Mouse (Mus musculus) heart, embryonic 13.5 days (tissue): ENCODE results near the gene Ank3. TPM values are rescaled to one million over a fixed set of nuclear protein-coding genes. Genes with fewer than 3 reads are reported as not detected.

ENCODE experiments used
- ATAC-seq: fragments of 200-750 bp; cut with Nextera tagmentation; 2 replicates; pipeline ENCODE4 v1.8.0; 2017; ENCODE audit warnings: moderate TSS enrichment; ENCODE audit not compliant: insufficient number of reproducible peaks, low FRiP score, low TSS enrichment; ENCODE audit errors: extremely low read depth
- H3K27ac ChIP-seq: fragments of 300-500 bp; sonication (generic); replicated peaks from 2 replicates; pipeline ENCODE4 v1.5.1; 2015; ENCODE audit warnings: moderate library complexity, mild to moderate bottlenecking, inconsistent platforms
- H3K27me3 ChIP-seq: fragments of 300-500 bp; sonication (generic); replicated peaks from 2 replicates; pipeline ENCODE4 v1.6.1; 2015; ENCODE audit warnings: mild to moderate bottlenecking, inconsistent platforms
- H3K36me3 ChIP-seq: fragments of 300-500 bp; sonication (generic); 2 replicates; pipeline ENCODE4 v1.6.1; 2015; ENCODE audit warnings: mild to moderate bottlenecking, inconsistent platforms
- H3K4me1 ChIP-seq: fragments of 300-500 bp; sonication (generic); 2 replicates; pipeline ENCODE4 v1.6.1; 2015; ENCODE audit warnings: inconsistent platforms
- H3K4me2 ChIP-seq: fragments of 300-500 bp; sonication (generic); 2 replicates; pipeline ENCODE4 v1.6.1; 2015; ENCODE audit warnings: inconsistent platforms, mild to moderate bottlenecking, moderate library complexity
- H3K4me3 ChIP-seq: fragments of 300-500 bp; sonication (generic); 2 replicates; pipeline ENCODE4 v1.5.1; 2015; ENCODE audit warnings: moderate library complexity, mild to moderate bottlenecking, inconsistent platforms
- H3K9ac ChIP-seq: fragments of 300-500 bp; sonication (generic); 2 replicates; pipeline ENCODE4 v1.6.1; 2015; ENCODE audit warnings: inconsistent platforms, mild to moderate bottlenecking, moderate library complexity
- H3K9me3 ChIP-seq: fragments of 300-500 bp; sonication (generic); 2 replicates; pipeline ENCODE4 v1.6.1; 2016; ENCODE audit warnings: inconsistent platforms
- WGBS: fragments of 180-500 bp; shearing (Covaris S2); methylation state at CpG from one replicate; pipeline ENCODE4 v1.1.7; 2015; ENCODE audit warnings: mixed read lengths; 5-methylcytosine and 5-hydroxymethylcytosine counted together
- polyA plus RNA-seq: library from polyadenylated mRNA; unstranded; fragments of >200 nt; fragmentation: Nextera tagmentation; extraction: Ambion mirVana; gene quantifications from 2 replicates; pipeline ENCODE4 v1.2.1, GENCODE M21; 2015

The Ank3 gene
- polyA plus RNA-seq, 1 experiment from 2014 or later: 30.8 TPM

GRCm38 (mm10) chr10:69448174-69448573, 49.6 kb downstream of the Ank3 start:
- Histone ChIP-seq H3K27ac (no peak overlapping the region), H3K4me2 (no peak overlapping the region), H3K4me3 (no peak overlapping the region), H3K36me3 (no peaks in the 10 kb centered on the region), H3K9me3 (no peaks in the 10 kb centered on the region), H3K4me1 (no peaks in the 10 kb centered on the region), H3K27me3 (no peaks in the 10 kb centered on the region), H3K9ac (no peak overlapping the region)
- 58% methylated on average over 3 of the region's 3 CpGs for WGBS
- ATAC-seq: no peak

GRCm38 (mm10) chr10:69451006-69451405, 52.4 kb downstream of the Ank3 start:
- H3K4me3 ChIP-seq: no peak overlapping the region
- no peak overlapping the region for H3K9ac ChIP-seq
- H3K4me2 ChIP-seq: no peak overlapping the region
- ATAC-seq: no peak
- WGBS: 59% methylated on average over 5 of the region's 5 CpGs
- H3K9me3 ChIP-seq: no peaks in the 10 kb centered on the region
- no peak overlapping the region for H3K27ac ChIP-seq
- H3K4me1 ChIP-seq: no peaks in the 10 kb centered on the region
- H3K36me3 ChIP-seq: no peaks in the 10 kb centered on the region
- no peaks in the 10 kb centered on the region for H3K27me3 ChIP-seq

- 52% methylated on average over 9 of the region's 9 CpGs for WGBS
Measured at GRCm38 (mm10) chr10:69452180-69452977, 53.8 kb downstream of the Ank3 start.

GRCm38 (mm10) chr10:69453531-69453930, 55.0 kb downstream of the Ank3 start:
- WGBS: 87% methylated on average over 6 of the region's 6 CpGs
- H3K9ac ChIP-seq: no peak overlapping the region
- no peak overlapping the region for H3K27ac ChIP-seq
- no peaks in the 10 kb centered on the region for H3K4me1 ChIP-seq
- no peaks in the 10 kb centered on the region for H3K9me3 ChIP-seq
- no peak overlapping the region for H3K4me3 ChIP-seq
- no peaks in the 10 kb centered on the region for H3K27me3 ChIP-seq
- no peak for ATAC-seq
- H3K36me3 ChIP-seq: no peaks in the 10 kb centered on the region
- H3K4me2 ChIP-seq: no peak overlapping the region

More at GRCm38 (mm10) chr10:69452180-69452977, 53.8 kb downstream of the Ank3 start:
- Histone ChIP-seq H3K9ac (no peak overlapping the region), H3K4me1 (no peaks in the 10 kb centered on the region), H3K36me3 (no peaks in the 10 kb centered on the region), H3K9me3 (no peaks in the 10 kb centered on the region), H3K4me2 (no peak overlapping the region), H3K27ac (no peak overlapping the region), H3K27me3 (no peaks in the 10 kb centered on the region), H3K4me3 (no peak overlapping the region)
- ATAC-seq: no peak

- Histone ChIP-seq H3K4me3 (no peak overlapping the region), H3K9me3 (no peaks in the 10 kb centered on the region)
- WGBS: 69% methylated on average over 7 of the region's 7 CpGs
Measured at GRCm38 (mm10) chr10:69454480-69454879, 55.9 kb downstream of the Ank3 start.

GRCm38 (mm10) chr10:69464826-69465225, 66.3 kb downstream of the Ank3 start:
- H3K4me1 ChIP-seq: no peaks in the 10 kb centered on the region
- H3K27ac ChIP-seq: no peak overlapping the region
- no peaks in the 10 kb centered on the region for H3K9me3 ChIP-seq
- WGBS: 52% methylated on average over 4 of the region's 4 CpGs
- H3K4me3 ChIP-seq: no peak overlapping the region
- no peak overlapping the region for H3K4me2 ChIP-seq
- no peaks in the 10 kb centered on the region for H3K36me3 ChIP-seq
- H3K27me3 ChIP-seq: 0 out of 2 replicates have a peak, but pooled peaks cover 3% of the 10 kb centered on the region
- ATAC-seq: no peak
- H3K9ac ChIP-seq: no peak overlapping the region

More at GRCm38 (mm10) chr10:69454480-69454879, 55.9 kb downstream of the Ank3 start:
- Histone ChIP-seq H3K4me1 (no peaks in the 10 kb centered on the region), H3K27me3 (no peaks in the 10 kb centered on the region), H3K9ac (no peak overlapping the region), H3K27ac (no peak overlapping the region), H3K36me3 (no peaks in the 10 kb centered on the region), H3K4me2 (no peak overlapping the region)
- no peak for ATAC-seq

GRCm38 (mm10) chr10:69465558-69466200, 67.1 kb downstream of the Ank3 start:
- Histone ChIP-seq H3K9me3 (no peaks in the 10 kb centered on the region), H3K4me1 (no peaks in the 10 kb centered on the region)
- WGBS: 75% methylated on average over 11 of the region's 11 CpGs

DNA sequence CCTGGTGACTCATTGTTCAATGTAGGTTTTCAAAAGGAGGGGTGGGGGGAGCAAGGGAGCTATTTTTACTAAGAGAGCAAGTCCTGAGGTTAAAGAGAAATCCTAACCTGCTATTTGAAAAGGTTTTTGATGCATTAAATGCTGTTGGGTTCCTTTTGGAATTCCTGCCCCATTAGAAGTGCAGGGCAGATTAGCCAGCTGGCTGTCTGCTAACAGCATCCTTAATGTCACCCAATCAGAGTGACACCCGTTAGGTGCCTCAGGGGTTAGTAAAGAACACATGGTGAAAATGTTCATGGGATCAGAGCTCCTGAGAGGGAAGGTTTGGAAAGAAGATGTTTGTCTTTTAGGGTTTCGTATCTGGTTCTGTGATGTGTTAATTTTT, 67.6 kb downstream of the Ank3 start:
- 55% methylated on average over 2 of the region's 2 CpGs for WGBS
- Histone ChIP-seq H3K9ac (no peak overlapping the region), H3K4me2 (no peak overlapping the region), H3K9me3 (no peaks in the 10 kb centered on the region), H3K4me1 (no peaks in the 10 kb centered on the region), H3K27me3 (0 out of 2 replicates have a peak, but pooled peaks cover 3% of the 10 kb centered on the region), H3K27ac (no peak overlapping the region), H3K4me3 (no peak overlapping the region), H3K36me3 (no peaks in the 10 kb centered on the region)
- ATAC-seq: no peak

More at GRCm38 (mm10) chr10:69465558-69466200, 67.1 kb downstream of the Ank3 start:
- 0 out of 2 replicates have a peak, but pooled peaks cover 3% of the 10 kb centered on the region for H3K27me3 ChIP-seq
- no peaks in the 10 kb centered on the region for H3K36me3 ChIP-seq
- H3K4me2 ChIP-seq: no peak overlapping the region
- no peak overlapping the region for H3K9ac ChIP-seq
- no peak for ATAC-seq
- H3K27ac ChIP-seq: no peak overlapping the region
- no peak overlapping the region for H3K4me3 ChIP-seq

GRCm38 (mm10) chr10:69466586-69466985, 68.0 kb downstream of the Ank3 start:
- Histone ChIP-seq H3K4me1 (no peaks in the 10 kb centered on the region), H3K27me3 (0 out of 2 replicates have a peak, but pooled peaks cover 3% of the 10 kb centered on the region), H3K4me2 (no peak overlapping the region), H3K9ac (no peak overlapping the region), H3K36me3 (no peaks in the 10 kb centered on the region), H3K9me3 (no peaks in the 10 kb centered on the region), H3K27ac (no peak overlapping the region), H3K4me3 (no peak overlapping the region)
- ATAC-seq: no peak
- WGBS: 69% methylated on average over 4 of the region's 4 CpGs

DNA sequence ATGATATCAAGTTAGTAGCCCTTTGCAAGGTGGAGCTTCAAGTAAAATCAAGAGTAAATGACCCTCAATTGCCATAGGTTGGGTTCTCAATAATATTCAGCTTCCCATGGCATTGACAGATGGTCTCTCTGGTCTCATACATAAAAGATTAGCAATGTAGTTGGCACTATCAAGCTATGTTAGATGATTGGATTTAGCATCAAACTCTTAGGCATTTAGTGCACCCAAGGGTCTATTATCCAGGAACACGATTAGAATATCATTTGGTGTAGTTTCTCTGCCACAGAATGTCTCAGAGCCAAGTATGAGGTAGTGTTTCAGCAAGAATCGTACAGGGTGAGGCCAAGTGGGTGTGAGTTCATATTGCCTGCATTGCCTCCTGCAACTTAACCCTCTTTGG, 68.6 kb downstream of the Ank3 start:
- H3K9me3 ChIP-seq: no peaks in the 10 kb centered on the region
- H3K36me3 ChIP-seq: no peaks in the 10 kb centered on the region
- H3K9ac ChIP-seq: no peak overlapping the region
- no peak overlapping the region for H3K27ac ChIP-seq
- 0 out of 2 replicates have a peak, but pooled peaks cover 3% of the 10 kb centered on the region for H3K27me3 ChIP-seq
- no peaks in the 10 kb centered on the region for H3K4me1 ChIP-seq
- 68% methylated on average over 2 of the region's 2 CpGs for WGBS
- no peak for ATAC-seq
- H3K4me2 ChIP-seq: no peak overlapping the region
- H3K4me3 ChIP-seq: no peak overlapping the region

DNA sequence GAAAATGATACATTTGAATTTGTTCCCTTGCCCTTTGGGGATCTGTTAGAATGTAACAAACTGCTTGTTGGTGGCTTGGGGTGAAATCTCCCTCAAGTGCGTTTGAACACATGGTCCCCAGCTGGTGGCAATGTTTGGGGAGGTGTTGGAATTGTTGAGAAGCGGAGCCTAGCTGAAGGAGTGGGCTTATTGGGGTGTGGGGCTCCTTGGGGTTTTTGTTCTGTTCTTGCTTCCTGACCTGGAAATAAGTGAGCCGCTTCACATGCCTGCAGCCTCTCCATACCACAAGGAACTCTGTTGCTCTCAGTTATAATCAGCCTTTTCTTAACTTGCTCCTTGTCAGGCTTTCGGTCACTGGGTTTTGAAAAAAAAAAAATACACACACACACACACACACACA, 73.3 kb downstream of the Ank3 start:
- H3K27ac ChIP-seq: no peak overlapping the region
- H3K27me3 ChIP-seq: no peaks in the 10 kb centered on the region
- H3K4me1 ChIP-seq: no peaks in the 10 kb centered on the region
- WGBS: 72% methylated on average over 4 of the region's 4 CpGs
- H3K4me2 ChIP-seq: no peak overlapping the region
- no peaks in the 10 kb centered on the region for H3K36me3 ChIP-seq
- no peak overlapping the region for H3K9ac ChIP-seq
- H3K9me3 ChIP-seq: no peaks in the 10 kb centered on the region
- no peak for ATAC-seq
- H3K4me3 ChIP-seq: no peak overlapping the region
